Mouse (Mus musculus) activated CD4-positive, CD25-positive, alpha-beta regulatory T cell, adult 4 months (primary cell): ENCODE measurements around the gene Lnx1. TPM values are rescaled to one million over a fixed set of nuclear protein-coding genes. Genes with fewer than 3 reads are reported as not detected.

Experiments used
- ATAC-seq: one replicate; pipeline ENCODE4 v1.8.0; 2017
- polyA plus RNA-seq, 2 experiments: library from polyadenylated mRNA; unstranded; fragments of 100-300 nt; shearing (Covaris generic); gene quantifications; one replicate each; pipeline ENCODE4 v1.2.1; 2017

Gene Lnx1
- polyA plus RNA-seq: under 1 TPM; 0.17 to 0.32 TPM

- no peak for ATAC-seq
Measured at GRCm38 (mm10) chr5:74702766-74703165, at the start of gene Lnx1. Gene Lnx1 (minus strand): TSS chr5:74702912.

GRCm38 (mm10) chr5:74750501-74750900 lies 47.8 kb upstream of the Lnx1 start:
- no peak for ATAC-seq

- no peak for ATAC-seq
Measured at GRCm38 (mm10) chr5:74747476-74747875, 44.8 kb upstream of the Lnx1 start.

GRCm38 (mm10) chr5:74740951-74741350 lies 38.2 kb upstream of the Lnx1 start:
- ATAC-seq: no peak

GRCm38 (mm10) chr5:74739435-74739834 lies 36.7 kb upstream of the Lnx1 start:
- no peak for ATAC-seq

- ATAC-seq: no peak
Measured at GRCm38 (mm10) chr5:74738312-74738711, 35.6 kb upstream of the Lnx1 start.

- ATAC-seq: no peak
Measured at GRCm38 (mm10) chr5:74733885-74734558, 31.3 kb upstream of the Lnx1 start.

- no peak for ATAC-seq
Measured at GRCm38 (mm10) chr5:74732613-74733012, 29.9 kb upstream of the Lnx1 start.

- ATAC-seq: no peak
Measured at GRCm38 (mm10) chr5:74730601-74731000, 27.9 kb upstream of the Lnx1 start.

- no peak for ATAC-seq
Measured at GRCm38 (mm10) chr5:74729567-74729966, 26.9 kb upstream of the Lnx1 start.

GRCm38 (mm10) chr5:74728186-74728585 lies 25.5 kb upstream of the Lnx1 start:
- no peak for ATAC-seq

GRCm38 (mm10) chr5:74727319-74727718 lies 24.6 kb upstream of the Lnx1 start:
- ATAC-seq: no peak

GRCm38 (mm10) chr5:74725541-74725940 lies 22.8 kb upstream of the Lnx1 start:
- ATAC-seq: no peak

- ATAC-seq: no peak
Measured at GRCm38 (mm10) chr5:74721816-74722215, 19.1 kb upstream of the Lnx1 start.

GRCm38 (mm10) chr5:74720661-74721060 lies 17.9 kb upstream of the Lnx1 start:
- ATAC-seq: no peak

- no peak for ATAC-seq
Measured at GRCm38 (mm10) chr5:74716165-74716564, 13.5 kb upstream of the Lnx1 start.

GRCm38 (mm10) chr5:74712811-74713210 lies 10.1 kb upstream of the Lnx1 start:
- no peak for ATAC-seq

- ATAC-seq: no peak
Measured at GRCm38 (mm10) chr5:74711988-74712387, 9.3 kb upstream of the Lnx1 start.

GRCm38 (mm10) chr5:74711056-74711455 lies 8.3 kb upstream of the Lnx1 start:
- ATAC-seq: no peak

GRCm38 (mm10) chr5:74710181-74710580 lies 7.5 kb upstream of the Lnx1 start:
- no peak for ATAC-seq

GRCm38 (mm10) chr5:74704460-74704790 lies 1.7 kb upstream of the Lnx1 start:
- ATAC-seq: peak; percentile 93

- no peak for ATAC-seq
Measured at GRCm38 (mm10) chr5:74703741-74704459, 1.2 kb upstream of the Lnx1 start.

- no peak for ATAC-seq
Measured at GRCm38 (mm10) chr5:74700918-74701317, 1.8 kb downstream of the Lnx1 start.

- no peak for ATAC-seq
Measured at GRCm38 (mm10) chr5:74699673-74700072, 3.0 kb downstream of the Lnx1 start.

GRCm38 (mm10) chr5:74697534-74697933 lies 5.2 kb downstream of the Lnx1 start:
- no peak for ATAC-seq
